Mouse (Mus musculus) inflammation-experienced regulatory T-cells, adult 6 months (primary cell): ENCODE data around the gene Maats1. TPM values are rescaled to one million over a fixed set of nuclear protein-coding genes. Genes with fewer than 3 reads are reported as not detected.
A peak's percentile ranks its signal among the peaks of the same experiment; 100 is the strongest.

Experiments used
- ATAC-seq: one replicate; pipeline ENCODE4 v1.8.0; 2017
- polyA plus RNA-seq, 3 experiments: library from polyadenylated mRNA; unstranded; fragments of 100-300 nt; shearing (Covaris generic); gene quantifications; one replicate each; pipeline ENCODE4 v1.2.1; 2017

Gene Maats1
- under 1 TPM in 1 of 3 experiments, not detected in 2; 0.19 TPM for polyA plus RNA-seq

GRCm38 (mm10) chr16:38341396-38342324 lies at the start of gene Maats1:
Gene Maats1, minus strand, starts transcription at chr16:38342143.
- no peak for ATAC-seq

GRCm38 (mm10) chr16:38390322-38390721 lies 48.4 kb upstream of the Maats1 start:
- ATAC-seq = no peak

- no peak for ATAC-seq
These were observed 47.4 kb upstream of the Maats1 start for GRCm38 (mm10) chr16:38389284-38389893.

GRCm38 (mm10) chr16:38388757-38389156 lies 46.8 kb upstream of the Maats1 start:
- no peak for ATAC-seq

DNA sequence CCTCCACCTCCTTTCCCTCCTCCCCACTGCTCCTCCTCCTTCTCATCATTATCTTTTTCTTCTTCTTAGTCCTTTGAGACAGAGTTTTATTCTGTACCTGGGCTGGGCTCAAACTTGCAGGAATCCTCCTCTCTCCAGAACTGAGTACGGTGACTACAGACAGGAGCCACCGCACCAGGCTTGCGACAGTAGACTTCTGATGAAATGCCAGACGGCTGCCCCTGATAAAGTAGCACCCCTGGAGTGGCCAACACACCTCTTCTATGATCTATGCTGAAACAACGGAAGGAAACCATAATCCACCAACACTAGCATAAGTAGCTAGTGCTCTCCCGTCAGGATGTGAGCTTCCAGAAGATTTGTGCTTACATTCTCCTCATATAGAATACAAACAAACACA lies 45.4 kb upstream of the Maats1 start:
- ATAC-seq = no peak

GRCm38 (mm10) chr16:38385700-38386099 lies 43.8 kb upstream of the Maats1 start:
- no peak for ATAC-seq

DNA sequence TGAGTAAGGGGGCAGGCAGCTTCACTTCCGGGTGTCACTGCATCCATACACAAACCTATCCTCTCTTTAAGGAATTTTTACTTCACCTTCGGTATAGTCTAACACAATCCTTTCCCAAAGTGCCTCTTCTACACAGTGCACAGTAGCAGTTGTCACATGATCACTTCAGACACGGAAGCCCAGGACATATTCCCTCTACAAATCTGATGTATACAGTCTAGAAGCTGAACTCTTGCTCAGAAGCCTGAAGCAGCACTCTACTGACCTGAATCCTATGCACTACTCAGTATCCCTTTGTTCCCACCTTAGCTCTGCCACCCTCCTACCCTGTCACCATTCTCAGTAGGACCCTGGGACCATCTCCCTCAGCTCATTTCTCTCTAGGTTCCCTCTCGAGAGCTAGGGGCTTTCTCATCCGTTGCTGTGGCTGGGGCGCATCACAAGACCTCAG lies 43.3 kb upstream of the Maats1 start:
- no peak for ATAC-seq

DNA sequence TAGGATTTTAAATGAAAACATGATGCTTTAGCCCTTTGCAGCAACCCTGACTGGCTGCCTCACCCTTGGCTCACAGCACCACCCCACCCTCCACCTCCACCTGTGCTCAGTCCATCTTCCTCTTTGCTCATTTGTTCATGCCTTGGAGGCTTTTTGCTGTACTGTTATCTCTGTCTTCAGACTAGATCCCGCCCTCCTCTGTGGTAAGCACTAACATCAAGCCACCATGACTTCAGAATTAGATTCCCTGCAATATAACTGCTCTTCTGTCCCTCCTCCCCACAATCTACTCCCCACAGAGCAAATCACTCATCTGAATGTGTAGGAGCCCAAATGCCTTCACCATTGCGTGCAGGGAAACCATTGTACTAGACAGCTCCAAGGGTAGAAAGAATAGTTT lies 41.7 kb upstream of the Maats1 start:
- ATAC-seq = no peak

DNA sequence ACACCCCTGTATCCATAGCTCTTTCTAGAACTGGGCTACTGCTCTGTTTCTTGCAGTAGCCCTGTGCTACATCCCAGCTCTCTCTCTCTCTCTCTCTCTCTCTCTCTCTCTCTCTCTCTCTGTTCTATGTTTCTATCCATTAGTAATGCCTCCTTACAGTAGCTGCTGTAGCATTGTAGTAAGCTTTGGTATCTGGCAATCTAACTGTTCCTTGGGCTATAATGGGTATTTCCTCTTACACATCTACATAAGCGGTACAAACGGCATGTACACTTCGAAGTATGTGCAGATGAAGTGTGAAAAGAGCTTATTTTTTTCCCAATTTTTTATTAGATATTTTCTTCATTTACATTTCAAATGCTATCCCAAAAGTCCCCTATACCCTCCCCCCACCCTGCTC lies 38.0 kb upstream of the Maats1 start:
- no peak for ATAC-seq

GRCm38 (mm10) chr16:38379493-38379892 lies 37.5 kb upstream of the Maats1 start:
- no peak for ATAC-seq

GRCm38 (mm10) chr16:38379088-38379487 lies 37.1 kb upstream of the Maats1 start:
- no peak for ATAC-seq

GRCm38 (mm10) chr16:38378591-38378990 lies 36.6 kb upstream of the Maats1 start:
- no peak for ATAC-seq

DNA sequence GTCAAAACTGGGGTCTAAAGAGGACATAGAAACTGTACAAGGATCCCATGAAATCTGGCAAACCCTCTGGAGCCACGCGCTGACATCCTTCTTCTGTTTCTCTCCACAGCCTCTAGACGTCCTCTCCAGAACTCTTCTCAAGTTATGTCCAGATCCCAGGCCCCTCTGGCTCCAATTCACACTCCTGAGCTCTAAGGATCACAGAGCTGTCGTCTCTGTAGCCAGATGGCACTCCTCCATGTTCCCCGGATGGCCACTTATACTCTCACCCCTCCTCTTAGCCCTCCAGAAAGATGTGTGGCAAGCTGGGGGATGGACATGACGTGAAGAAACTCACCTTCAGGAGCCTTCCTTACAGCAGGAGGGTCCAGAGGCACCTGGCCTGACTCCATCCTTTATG lies 35.6 kb upstream of the Maats1 start:
- ATAC-seq = no peak

DNA sequence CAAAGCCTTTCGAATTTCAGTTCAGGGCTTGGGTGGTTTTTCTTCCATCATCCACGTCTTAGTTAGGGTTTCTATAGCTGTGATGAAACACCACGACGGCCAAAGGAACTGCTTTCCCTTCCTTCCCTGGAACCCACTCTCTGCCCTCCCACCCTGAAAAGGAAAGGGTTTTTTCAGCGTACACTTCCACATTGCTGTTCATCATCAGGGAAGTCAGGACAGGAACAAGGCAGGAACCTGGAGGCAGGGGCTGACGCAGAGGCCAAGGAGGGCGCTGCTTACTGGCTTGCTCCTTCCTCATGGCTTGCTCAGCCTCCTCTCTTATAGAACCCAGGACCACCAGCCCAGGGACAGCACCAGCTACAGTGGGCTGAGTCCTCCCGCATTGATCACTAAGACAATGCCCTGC lies 34.9 kb upstream of the Maats1 start:
- peak; percentile 22 for ATAC-seq

DNA sequence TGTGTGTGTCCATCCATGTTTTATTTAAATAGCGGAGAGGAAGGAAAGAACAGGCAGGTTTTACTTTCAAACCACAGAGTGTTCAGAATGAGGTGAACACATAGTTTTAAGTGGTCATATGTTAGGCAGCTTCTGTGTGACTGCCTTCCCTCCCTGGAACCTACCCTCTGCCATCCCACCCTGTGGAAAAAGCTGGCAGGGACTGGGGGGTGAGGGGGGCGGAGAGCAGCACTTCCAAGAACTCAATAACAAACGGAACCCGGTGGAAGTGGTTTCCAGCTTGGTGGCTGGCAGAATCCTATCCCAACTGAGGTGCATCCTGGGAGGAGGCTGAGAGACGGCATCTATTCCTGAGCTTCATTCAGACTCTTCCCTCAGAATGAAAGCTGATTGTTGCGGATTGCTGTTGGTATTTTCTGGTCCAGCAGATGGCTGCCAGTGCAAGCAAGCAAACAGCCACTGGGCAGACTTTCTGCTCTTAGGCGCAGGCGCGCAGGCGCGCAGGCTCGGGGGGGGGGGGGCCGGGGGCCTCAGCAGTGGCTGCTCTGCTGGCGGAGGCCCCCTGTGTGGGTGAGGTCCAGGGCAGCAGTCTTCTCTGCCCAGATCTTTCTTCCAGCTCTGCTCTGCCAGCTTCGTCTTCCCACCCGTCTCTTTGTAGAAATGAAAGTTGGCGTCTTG lies 34.4 kb upstream of the Maats1 start:
- ATAC-seq = peak; percentile 63

DNA sequence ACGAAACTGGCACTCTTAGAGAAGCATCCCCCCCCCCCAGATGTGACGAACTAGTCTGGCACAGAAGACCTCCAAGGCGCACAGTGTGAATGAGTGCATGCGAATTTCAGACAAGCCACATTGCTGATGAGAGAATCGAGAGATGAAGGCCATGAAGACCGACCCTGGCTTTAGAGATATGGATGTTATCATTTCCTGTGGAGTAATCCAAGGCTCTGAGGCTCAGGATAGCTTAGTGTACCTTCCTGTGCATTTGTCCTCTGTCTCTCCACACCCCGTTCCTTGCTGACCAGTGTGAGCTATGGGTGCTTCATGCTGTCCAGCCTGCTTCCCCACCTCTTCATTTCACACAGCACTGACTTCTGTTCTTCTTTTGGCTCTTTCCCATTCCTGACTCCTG lies 33.2 kb upstream of the Maats1 start:
- ATAC-seq = no peak

DNA sequence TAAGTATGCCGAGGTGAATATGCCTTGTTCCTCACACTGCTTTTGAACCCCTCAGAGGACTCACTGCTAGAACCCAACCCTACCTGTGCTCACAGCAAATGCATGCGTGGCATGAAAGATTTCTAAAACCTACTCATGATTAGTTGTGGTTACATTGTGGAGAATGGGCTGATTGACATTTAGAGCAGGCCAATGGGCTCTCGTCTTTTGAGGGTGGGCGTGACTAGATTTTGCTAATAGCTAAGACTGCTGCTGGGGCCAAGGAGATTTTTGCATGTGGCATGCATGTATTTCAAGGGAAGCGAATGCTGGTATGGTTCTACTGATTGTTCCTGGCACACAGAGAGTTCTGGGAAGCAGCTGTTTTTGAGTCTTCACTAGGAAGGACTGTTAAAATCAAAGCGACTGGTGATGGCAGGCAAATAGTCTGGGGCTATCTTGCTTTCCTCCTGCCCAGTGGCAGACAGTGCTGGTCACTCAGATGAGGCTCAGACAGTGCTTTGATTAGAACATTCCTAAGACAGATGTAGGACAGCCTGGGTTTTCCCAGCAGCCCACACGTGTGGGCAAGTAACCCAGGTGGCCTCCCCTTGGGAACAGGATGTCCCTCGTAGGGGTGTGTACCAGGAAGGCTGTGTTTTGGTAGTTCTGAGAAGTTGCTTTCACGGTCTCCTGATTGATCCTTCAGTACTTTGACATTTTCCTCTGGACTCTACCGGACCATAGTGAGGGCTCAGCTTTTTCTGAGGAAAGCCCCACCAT lies 32.6 kb upstream of the Maats1 start:
- peak; percentile 59 for ATAC-seq

DNA sequence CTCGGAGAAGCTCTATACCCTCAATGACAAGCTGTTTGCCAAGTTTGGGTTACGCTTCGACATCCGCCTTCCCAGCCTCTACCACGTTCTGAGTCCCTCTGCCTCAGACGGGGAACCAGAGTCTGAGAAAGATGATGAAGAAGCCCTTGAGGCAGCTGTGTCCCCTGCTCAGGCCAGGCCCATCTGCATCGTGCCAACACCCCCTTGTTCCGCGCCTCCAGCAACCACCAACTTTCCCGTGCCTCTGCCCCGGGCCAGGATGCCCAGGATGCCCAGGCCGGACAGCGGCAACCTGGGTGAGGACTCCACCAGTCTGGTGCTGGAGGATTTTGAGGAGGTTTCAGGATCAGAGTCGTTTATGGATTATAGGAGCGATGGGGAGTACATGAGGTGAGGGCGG lies 32.0 kb upstream of the Maats1 start:
- no peak for ATAC-seq

DNA sequence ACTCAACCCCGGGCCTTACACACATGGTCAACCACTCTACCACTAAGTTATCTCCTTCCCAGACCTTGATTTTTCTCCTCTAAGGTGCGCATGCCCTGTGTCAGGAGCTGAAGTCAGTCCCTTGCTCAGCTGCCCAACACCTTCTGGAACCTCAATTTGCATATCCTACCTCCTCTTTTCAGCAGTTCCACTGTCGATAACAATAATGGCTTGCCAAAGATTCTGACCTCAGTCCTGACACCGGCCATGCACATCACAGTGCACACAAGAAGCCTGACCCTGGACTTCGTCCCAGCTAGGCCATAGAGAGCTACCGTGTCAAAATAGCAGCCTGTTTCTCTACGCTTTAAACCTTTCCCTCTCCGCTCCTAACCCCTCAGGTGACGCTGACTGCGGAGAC lies 31.5 kb upstream of the Maats1 start:
- no peak for ATAC-seq

- ATAC-seq = no peak
These were observed 30.9 kb upstream of the Maats1 start for GRCm38 (mm10) chr16:38372876-38373275.

- ATAC-seq = no peak
These were observed 29.9 kb upstream of the Maats1 start for GRCm38 (mm10) chr16:38371705-38372296.
